Mouse (Mus musculus) heart, adult 2 months (tissue): ENCODE measurements around the gene Srrm4. TPM values are rescaled to one million over a fixed set of nuclear protein-coding genes. Genes with fewer than 3 reads are reported as not detected.

ENCODE experiments used
- DNase-seq, 2 experiments: peaks; one replicate each; pipeline ENCODE4 v3.0.0; 2021
- H3K27ac ChIP-seq: fragments of 200-600 bp; 2 replicates; pipeline ENCODE4 v1.8.1; 2022
- H3K27me3 ChIP-seq: fragments of 200-500 bp; 2 replicates; pipeline ENCODE4 v1.6.1; 2012; ENCODE audit warnings: mild to moderate bottlenecking, low read length, inconsistent platforms, mixed read lengths; ENCODE audit not compliant: control insufficient read depth, insufficient read depth
- H3K36me3 ChIP-seq: fragments of 200-500 bp; 2 replicates; pipeline ENCODE4 v1.6.1; 2012; ENCODE audit warnings: low read length, inconsistent platforms; ENCODE audit not compliant: control insufficient read depth, insufficient read depth
- H3K4me1 ChIP-seq: fragments of 200-500 bp; 2 replicates; pipeline ENCODE4 v1.6.1; 2011; ENCODE audit warnings: low read length; ENCODE audit not compliant: control insufficient read depth, insufficient read depth
- H3K4me3 ChIP-seq: fragments of 200-600 bp; 2 replicates; pipeline ENCODE4 v1.8.1; 2022
- H3K79me2 ChIP-seq: fragments of 200-500 bp; replicated peaks from 2 replicates; pipeline ENCODE4 v1.6.1; 2012; ENCODE audit warnings: mild to moderate bottlenecking, inconsistent platforms, low read length, moderate library complexity, mixed read lengths; ENCODE audit not compliant: control insufficient read depth, insufficient read depth
- H3K9ac ChIP-seq: fragments of 200-500 bp; 2 replicates; pipeline ENCODE4 v1.6.1; 2012; ENCODE audit warnings: low read depth, mild to moderate bottlenecking, control low read depth, inconsistent platforms, low read length, mixed read lengths
- CTCF ChIP-seq: fragments of 200-600 bp; IDR thresholded peaks from 2 replicates; pipeline ENCODE4 v1.8.1; 2022; ENCODE audit warnings: antibody characterized with exemption, mild to moderate bottlenecking, moderate library complexity
- EP300 ChIP-seq: fragments of 200-500 bp; IDR thresholded peaks from 2 replicates; pipeline ENCODE4 v1.6.1; 2011; ENCODE audit warnings: low read depth, low read length, control low read depth; ENCODE audit not compliant: insufficient read depth
- POLR2A ChIP-seq: fragments of 200-500 bp; IDR thresholded peaks from 2 replicates; pipeline ENCODE4 v1.6.1; 2011; ENCODE audit warnings: mild to moderate bottlenecking, low read depth, low read length, control low read depth; ENCODE audit not compliant: insufficient read depth
- WGBS: fragments of 180-500 bp; shearing (Covaris S2); methylation state at CpG from one replicate; pipeline ENCODE4 v1.1.7; 2018; 5-methylcytosine and 5-hydroxymethylcytosine counted together
- intact Hi-C: fragments of 180-260 bp; cut with DNase I; formaldehyde crosslinking; loops from one replicate; pipeline ENCODE4 v1.15.1; 2025
- polyA plus RNA-seq: library from polyadenylated mRNA; depleted of rRNA; stranded (reverse); fragments of >200 nt; gene quantifications from 2 replicates; pipeline ENCODE4 v1.2.3, GENCODE M21; 2012
- total RNA-seq, 2 experiments: library from RNA; stranded (reverse); gene quantifications; 2 replicates each; pipeline ENCODE4 v1.2.3; 2021

Gene Srrm4
- total and polyA plus RNA-seq, 3 experiments: 7.7 to 12.2 (median 9.3) TPM

GRCm38 (mm10) chr5:116564391-116564790 lies 27.2 kb downstream of the Srrm4 start:
- no peak for DNase-seq
- TF ChIP-seq POLR2A (no peak), CTCF (no peak), EP300 (no peak)
- Histone ChIP-seq H3K4me1 (no peaks in the 10 kb centered on the region), H3K27me3 (no peaks in the 10 kb centered on the region), H3K9ac (no peak overlapping the region), H3K27ac (no peak overlapping the region), H3K36me3 (no peaks in the 10 kb centered on the region), H3K4me3 (no peak overlapping the region), H3K79me2 (no peaks in the 10 kb centered on the region)
- intact Hi-C loops: no loop called here
- whole genome bisulfite sequencing: 37% methylated on average over 3 of the region's 3 CpGs

- DNase-seq: no peak
- intact Hi-C loops: no loop called here
- no peak for TF ChIP-seq EP300
- Histone ChIP-seq H3K27me3 (no peaks in the 10 kb centered on the region), H3K4me1 (no peaks in the 10 kb centered on the region), H3K4me3 (no peak overlapping the region), H3K9ac (no peak overlapping the region), H3K79me2 (no peaks in the 10 kb centered on the region), H3K27ac (no peak overlapping the region), H3K36me3 (no peaks in the 10 kb centered on the region)
- 56% methylated on average over 6 of the region's 6 CpGs for WGBS
Measured at GRCm38 (mm10) chr5:116563713-116564112, 27.9 kb downstream of the Srrm4 start.

- TF ChIP-seq EP300: no peak
- no peak for TF ChIP-seq CTCF
- TF ChIP-seq POLR2A: no peak
- Histone ChIP-seq H3K36me3 (no peaks in the 10 kb centered on the region), H3K79me2 (no peaks in the 10 kb centered on the region), H3K4me1 (no peaks in the 10 kb centered on the region), H3K27me3 (no peaks in the 10 kb centered on the region), H3K4me3 (no peak overlapping the region), H3K9ac (no peak overlapping the region), H3K27ac (no peak overlapping the region)
- no peak for DNase-seq
- intact Hi-C loops: no loop called here
- 51% methylated on average over 7 of the region's 7 CpGs for WGBS
Measured at GRCm38 (mm10) chr5:116559091-116559490, 32.5 kb downstream of the Srrm4 start.

GRCm38 (mm10) chr5:116556614-116557013 lies 35.0 kb downstream of the Srrm4 start:
- WGBS: 42% methylated on average over 8 of the region's 8 CpGs
- Histone ChIP-seq H3K9ac (no peak overlapping the region), H3K79me2 (no peaks in the 10 kb centered on the region), H3K36me3 (no peaks in the 10 kb centered on the region), H3K27ac (no peak overlapping the region), H3K4me3 (no peak overlapping the region), H3K27me3 (no peaks in the 10 kb centered on the region), H3K4me1 (no peaks in the 10 kb centered on the region)
- no peak for DNase-seq
- no peak for TF ChIP-seq POLR2A
- intact Hi-C loops: no loop called here

- Histone ChIP-seq H3K27me3 (no peaks in the 10 kb centered on the region), H3K4me3 (no peak overlapping the region), H3K79me2 (no peaks in the 10 kb centered on the region), H3K27ac (no peak overlapping the region), H3K9ac (no peak overlapping the region), H3K36me3 (no peaks in the 10 kb centered on the region), H3K4me1 (no peaks in the 10 kb centered on the region)
- TF ChIP-seq CTCF (no peak), POLR2A (no peak), EP300 (no peak)
- intact Hi-C loops: no loop called here
- WGBS: 12% methylated on average over 5 of the region's 5 CpGs
- no peak for DNase-seq
Measured at GRCm38 (mm10) chr5:116553868-116554267, 37.7 kb downstream of the Srrm4 start.

- intact Hi-C loops: no loop called here
Measured at GRCm38 (mm10) chr5:116553106-116553505, 38.5 kb downstream of the Srrm4 start.

More at GRCm38 (mm10) chr5:116553106-116553505, 38.5 kb downstream of the Srrm4 start:
- Histone ChIP-seq H3K4me3 (no peak overlapping the region), H3K79me2 (no peaks in the 10 kb centered on the region), H3K27ac (no peak overlapping the region), H3K36me3 (no peaks in the 10 kb centered on the region), H3K27me3 (no peaks in the 10 kb centered on the region), H3K9ac (no peak overlapping the region), H3K4me1 (no peaks in the 10 kb centered on the region)
- no peak for DNase-seq
- no peak for TF ChIP-seq CTCF
- no peak for TF ChIP-seq POLR2A
- no peak for TF ChIP-seq EP300
- WGBS: 44% methylated on average over 2 of the region's 2 CpGs
